Mouse (Mus musculus) E14TG2a.4 (cell line): ENCODE data around the gene Cdca4.

Experiments used
- CTCF ChIP-seq: conservative IDR thresholded peaks from 2 replicates; pipeline ENCODE4 v1.5.1; 2014; ENCODE audit warnings: low read length
- POU5F1 ChIP-seq: IDR thresholded peaks from 2 replicates; pipeline ENCODE4 v1.6.1; 2014; ENCODE audit warnings: low read length, borderline replicate concordance

DNA sequence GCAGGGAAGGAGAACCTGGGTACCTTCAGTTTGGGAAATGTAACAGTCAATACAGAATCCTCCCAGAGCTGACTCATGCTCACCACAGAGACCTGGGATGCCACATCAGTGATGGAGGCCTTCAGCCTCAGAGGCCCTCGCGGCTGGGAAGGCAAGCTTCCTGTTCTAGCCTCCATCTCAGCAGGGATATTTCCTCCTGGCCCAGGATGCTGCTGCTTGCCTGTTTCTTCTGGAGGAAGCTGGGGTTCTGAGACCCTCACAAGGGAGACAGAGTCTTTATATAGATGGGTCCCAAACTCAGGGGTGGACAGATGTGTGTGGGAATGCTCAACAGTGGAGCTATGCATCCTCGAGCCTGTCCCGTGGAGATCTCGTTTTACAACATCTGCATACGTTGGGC, 55.2 kb downstream of the Cdca4 start:
- TF ChIP-seq CTCF (no peak), POU5F1 (no peak)
